Mouse (Mus musculus): Measurements from ENCODE around the gene Metrn.

- TF ChIP-seq MAX (IDR thresholded peaks at IDR 0.05) (no peak), CTCF (IDR thresholded peaks at IDR 0.05; ENCODE audit: control insufficient read depth, insufficient read depth, insufficient read length) (no peak), CEBPB (IDR thresholded peaks at IDR 0.05; ENCODE audit: low read depth) (no peak), MYOG (IDR thresholded peaks at IDR 0.05; ENCODE audit: control insufficient read depth, extremely low read depth, insufficient read length) (no peak), MYOD1 (IDR thresholded peaks at IDR 0.05; ENCODE audit: control insufficient read depth, insufficient read length, low read depth) (no peak), USF1 (IDR thresholded peaks at IDR 0.05; ENCODE audit: low read depth) (no peak)
Observed at GRCm38 (mm10) chr17:25755627-25756377, 41.1 kb downstream of the Metrn start.
